Mouse (Mus musculus): ENCODE data around the gene Fgd6.

- TF ChIP-seq POLR2A (IDR thresholded peaks at IDR 0.05; ENCODE audit: low read depth, low read length) (no peak), CTCF (IDR thresholded peaks at IDR 0.05; ENCODE audit: borderline replicate concordance, insufficient read depth, low read length) (no peak)
These were observed 31.1 kb downstream of the Fgd6 start for GRCm38 (mm10) chr10:94066896-94067295.

All from embryonic fibroblast, embryonic 13.5 days (primary cell).